Mouse (Mus musculus): ENCODE measurements around the gene Apoc3. TPM values are rescaled to one million over a fixed set of nuclear protein-coding genes. Genes with fewer than 3 reads are reported as not detected.

Apoc3 gene
- total and polyA plus RNA-seq, 3 experiments = not detected

DNA sequence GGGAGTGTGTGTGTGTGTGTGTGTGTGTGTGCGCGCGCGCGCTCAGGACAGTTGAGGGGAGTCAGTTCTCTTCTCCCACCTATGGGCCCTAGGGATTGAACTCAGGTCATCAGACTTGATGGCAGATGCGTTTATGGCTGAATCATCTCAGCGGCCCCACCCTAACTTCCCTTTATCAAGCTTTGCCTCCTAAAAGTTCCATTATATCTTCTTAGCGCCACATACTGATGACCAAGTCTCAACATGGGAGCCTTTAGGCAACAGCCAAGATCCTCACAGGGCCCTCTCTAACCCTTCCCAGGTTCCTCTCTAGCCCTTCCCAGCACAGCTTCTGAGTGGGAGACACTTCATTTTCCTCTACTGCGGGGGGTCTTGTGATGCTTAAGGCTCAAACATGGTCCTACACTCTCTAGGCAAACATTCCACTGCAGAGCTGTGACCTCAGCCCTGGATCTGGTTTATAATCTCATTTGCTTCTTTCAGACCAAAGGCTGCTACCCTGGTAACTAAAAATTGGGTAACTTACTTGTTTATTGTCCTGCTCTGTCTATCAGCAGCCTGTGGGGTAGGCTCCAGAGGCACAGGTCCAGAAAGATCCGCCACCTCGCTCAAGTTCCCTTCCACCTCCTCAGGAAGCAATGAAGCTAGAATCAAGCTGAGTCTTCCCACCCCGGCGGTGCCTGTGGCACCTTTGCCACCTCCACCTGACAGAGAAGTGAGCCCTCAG is 18.5 kb downstream of the Apoc3 start:
- Histone ChIP-seq H3K4me3 (replicated peaks in 1 of 3; ENCODE audit: low read depth in 2 of 3, low read length in 2 of 3, poor library complexity in 1 of 3) (no peak overlapping the region), H3K4me1 (ENCODE audit: control insufficient read depth in 1 of 2, insufficient read depth in 2 of 2) (no peaks in the 10 kb centered on the region), H3K27ac (ENCODE audit: insufficient read depth, low read depth) (no peak overlapping the region), H3K9me3 (replicated peaks; ENCODE audit: low read length) (no peaks in the 10 kb centered on the region), H3K79me2 (replicated peaks; ENCODE audit: control insufficient read depth, extremely low read depth, insufficient read depth, poor library complexity, severe bottlenecking) (no peaks in the 10 kb centered on the region), H3K9ac (ENCODE audit: insufficient read depth, low read depth) (no peak overlapping the region), H3K4me2 (ENCODE audit: insufficient read depth, low read depth, poor library complexity, severe bottlenecking) (no peak overlapping the region), H3K27me3 (replicated peaks) (no peaks in the 10 kb centered on the region), H3K36me3 (replicated peaks in 1 of 2; ENCODE audit: control insufficient read depth in 1 of 2, insufficient read depth in 1 of 2, low read length in 1 of 2) (peaks cover 70 to 96% of the 10 kb centered on the region in 2 experiments)
- no peak for TF ChIP-seq MAX (IDR thresholded peaks at IDR 0.05; ENCODE audit: low read length)
- no peak for TF ChIP-seq MXI1 (IDR thresholded peaks at IDR 0.05; ENCODE audit: low read depth, low read length)
- TF ChIP-seq ZNF384 (IDR thresholded peaks at IDR 0.05; ENCODE audit: low read depth, low read length) = no peak
- no peak for TF ChIP-seq BHLHE40 (IDR thresholded peaks at IDR 0.05; ENCODE audit: low read depth, low read length)
- no peak for TF ChIP-seq UBTF (IDR thresholded peaks at IDR 0.05; ENCODE audit: low read depth, low read length)
- no peak for TF ChIP-seq USF1 (IDR thresholded peaks at IDR 0.05; ENCODE audit: low read depth, low read length)
- no peak for TF ChIP-seq MAFK (IDR thresholded peaks at IDR 0.05; ENCODE audit: insufficient replicate concordance, low read length)
- TF ChIP-seq E2F4 (IDR thresholded peaks at IDR 0.05; ENCODE audit: insufficient replicate concordance, low read depth, low read length) = no peak
- TF ChIP-seq USF2 (conservative IDR thresholded peaks at IDR 0.05; ENCODE audit: low read depth, low read length) = no peak
- no peak for TF ChIP-seq NRF1 (IDR thresholded peaks at IDR 0.05; ENCODE audit: low read depth, low read length)
- no peak for TF ChIP-seq SMC3 (IDR thresholded peaks at IDR 0.05; ENCODE audit: low read depth, low read length)
- TF ChIP-seq HCFC1 (IDR thresholded peaks at IDR 0.05; ENCODE audit: low read depth, low read length) = no peak
- no peak for TF ChIP-seq RCOR1 (conservative IDR thresholded peaks at IDR 0.05; ENCODE audit: low read depth, low read length)
- no peak for TF ChIP-seq MAZ (IDR thresholded peaks at IDR 0.05; ENCODE audit: low read depth, low read length)
- TF ChIP-seq ZC3H11A (IDR thresholded peaks at IDR 0.05; ENCODE audit: low read depth, low read length) = no peak
- no peak for TF ChIP-seq ZMIZ1 (IDR thresholded peaks at IDR 0.05; ENCODE audit: low read depth, low read length)
- TF ChIP-seq JUND (conservative IDR thresholded peaks at IDR 0.05; ENCODE audit: low read depth, low read length) = no peak
- TF ChIP-seq ZKSCAN1 (IDR thresholded peaks at IDR 0.05; ENCODE audit: borderline replicate concordance, low read depth, low read length) = no peak
- DNase-seq (ENCODE audit: extremely low read depth) = no peak
- in situ Hi-C loops (cut with MboI; ENCODE audit: low pct_ligation_motif_present, low pct_unique_long_range_greater_than_20kb, low sequenced_read_pairs) (no loop called here), dilution Hi-C loops (cut with MboI; ENCODE audit: extremely low pct_ligation_motif_present, extremely low pct_unique_long_range_greater_than_20kb, low sequenced_read_pairs) (no loop called here)

Measured in CH12.LX (cell line).